Mouse (Mus musculus) CH12.LX (cell line): ENCODE results near the gene Zkscan14.

Experiments
- CHD1 ChIP-seq: IDR thresholded peaks from 2 replicates; pipeline ENCODE4 v1.6.1; 2012; ENCODE audit warnings: low read depth, low read length, improper control_type of control experiment, inconsistent platforms
- CTCF ChIP-seq, 2 experiments: IDR thresholded peaks in 1 of 2; conservative IDR thresholded peaks in 1 of 2; 2 replicates each; pipeline ENCODE4 v1.5.1; 2011 to 2012; ENCODE audit warnings: low read depth in 2 of 2, low read length in 2 of 2, improper control_type of control experiment in 1 of 2, inconsistent platforms in 1 of 2, mild to moderate bottlenecking in 1 of 2, moderate library complexity in 1 of 2
- EP300 ChIP-seq: IDR thresholded peaks from 2 replicates; pipeline ENCODE4 v1.6.1; 2011; ENCODE audit warnings: low read length, improper control_type of control experiment
- GABPA ChIP-seq: IDR thresholded peaks from 2 replicates; pipeline ENCODE4 v1.6.1; 2012; ENCODE audit warnings: low read depth, low read length, improper control_type of control experiment, inconsistent platforms; ENCODE audit not compliant: insufficient replicate concordance
- NRF1 ChIP-seq: IDR thresholded peaks from 2 replicates; pipeline ENCODE4 v1.6.1; 2014; ENCODE audit warnings: low read depth, mild to moderate bottlenecking, inconsistent platforms, low read length, improper control_type of control experiment, moderate library complexity
- POLR2A ChIP-seq: IDR thresholded peaks from 2 replicates; pipeline ENCODE4 v1.6.1; 2011; ENCODE audit warnings: low read depth, mild to moderate bottlenecking, improper control_type of control experiment, low read length
- SMC3 ChIP-seq: IDR thresholded peaks from 2 replicates; pipeline ENCODE4 v1.6.1; 2011; ENCODE audit warnings: low read depth, low read length, improper control_type of control experiment
- UBTF ChIP-seq: IDR thresholded peaks from 2 replicates; pipeline ENCODE4 v1.6.1; 2012; ENCODE audit warnings: low read depth, mild to moderate bottlenecking, inconsistent platforms, low read length, improper control_type of control experiment, moderate library complexity
- ZKSCAN1 ChIP-seq: IDR thresholded peaks from 2 replicates; pipeline ENCODE4 v1.6.1; 2012; ENCODE audit warnings: low read depth, inconsistent platforms, low read length, improper control_type of control experiment, borderline replicate concordance

GRCm38 (mm10) chr5:145205041-145205440 lies 3.4 kb upstream of the Zkscan14 start:
- TF ChIP-seq NRF1 (no peak), CTCF (conservative IDR thresholded peaks at IDR 0.05 in 1 of 2, IDR thresholded peaks at IDR 0.05 in 1 of 2; ENCODE audit: low read depth in 2 of 2, low read length in 2 of 2) (no peak), POLR2A (no peak), SMC3 (no peak), CHD1 (no peak), UBTF (no peak), ZKSCAN1 (no peak), EP300 (no peak), GABPA (no peak)
